Mouse (Mus musculus) liver, postnatal 0 days (tissue): Measurements from ENCODE around the gene Gga3.

Experiments used
- CTCF ChIP-seq: sonication (generic); IDR thresholded peaks from 2 replicates; pipeline ENCODE4 v1.5.1; 2016; ENCODE audit warnings: antibody characterized with exemption, low read depth
- EP300 ChIP-seq: IDR thresholded peaks from 2 replicates; pipeline ENCODE4 v1.6.1; 2016; ENCODE audit warnings: antibody characterized with exemption, low read depth, mild to moderate bottlenecking

DNA sequence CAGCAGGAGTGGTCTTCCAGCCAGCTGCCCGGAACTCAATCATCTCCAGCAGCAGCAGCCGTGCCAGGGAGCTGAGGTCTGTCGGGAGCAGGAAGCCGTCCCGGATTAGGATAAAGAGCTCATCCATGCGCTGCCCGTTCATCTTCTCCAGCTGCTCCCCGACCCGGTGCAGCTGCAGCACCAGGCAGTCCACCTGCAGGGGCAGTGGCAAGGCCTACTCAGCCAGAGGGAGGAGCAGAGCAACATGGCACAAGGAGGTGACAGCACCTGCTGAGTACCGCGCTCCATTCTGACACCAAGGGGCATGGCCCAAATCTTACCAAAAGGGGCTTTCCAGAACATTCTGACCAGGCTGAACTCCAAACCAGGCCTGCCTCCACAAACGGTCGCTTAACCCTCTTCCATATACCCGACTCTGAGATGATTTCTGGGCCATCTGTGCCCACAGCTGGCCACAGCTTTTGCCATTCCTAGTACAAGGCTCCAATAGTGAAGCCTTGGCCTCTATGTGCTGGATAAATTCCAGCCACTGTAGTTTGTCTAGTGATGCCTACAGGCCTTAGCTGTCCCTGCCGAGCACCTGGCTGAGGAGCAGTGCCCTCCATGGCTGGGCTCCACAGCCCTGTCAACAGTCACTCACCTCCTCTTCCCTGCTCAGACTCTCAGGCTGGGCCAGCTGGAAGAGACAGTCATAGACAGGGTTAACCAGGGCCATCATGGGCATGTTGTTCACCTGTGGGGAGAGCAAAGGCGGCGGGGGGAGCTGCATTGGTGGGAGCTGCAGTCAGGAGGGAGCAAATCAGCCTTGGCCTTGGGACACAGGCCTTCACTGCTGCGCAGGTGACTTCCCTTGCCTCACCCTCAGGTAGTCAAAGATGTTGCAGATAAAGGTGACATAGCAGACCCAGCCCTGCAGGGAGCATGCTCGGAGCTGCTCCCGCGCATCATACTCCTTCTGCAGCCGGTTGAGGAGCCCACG lies 4.9 kb upstream of the Gga3 start:
- TF ChIP-seq CTCF (no peak), EP300 (no peak)
